Mouse (Mus musculus) neural tube, embryonic 10.5 days (tissue): Measurements from ENCODE around the gene I0C0044D17Rik.
"Not testable (repeated sequence)": the region's sequence is repeated elsewhere in the genome, so short reads cannot be mapped to it uniquely, and the experiment has no call there.

ENCODE experiments used
- DNase-seq: peaks from one replicate; pipeline ENCODE4 v3.0.0-alpha.2; 2017; ENCODE audit warnings: low spot score; ENCODE audit errors: extremely low spot score

The I0C0044D17Rik gene

DNA sequence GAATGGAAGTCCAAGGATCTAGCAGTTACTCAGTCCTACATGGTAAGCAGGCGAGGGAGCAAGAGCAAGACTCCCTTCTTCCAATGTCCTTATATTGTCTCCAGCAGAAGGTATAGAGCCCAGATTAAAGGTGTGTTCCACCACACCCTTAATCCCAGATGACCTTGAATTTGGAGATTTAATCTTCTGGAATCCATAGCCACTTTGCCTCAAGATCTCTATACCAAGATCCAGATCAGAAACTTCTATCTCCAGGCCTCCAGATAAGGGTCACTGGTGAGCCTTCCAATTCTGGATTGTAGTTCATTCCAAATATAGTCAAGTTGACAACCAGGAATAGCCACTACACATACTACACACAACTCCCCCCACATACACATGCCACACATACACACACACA lies at the start of gene I0C0044D17Rik:
I0C0044D17Rik (minus strand) TSS at position 101 of the 400 bp plus-strand sequence.
- not testable (repeated sequence) for DNase-seq

DNA sequence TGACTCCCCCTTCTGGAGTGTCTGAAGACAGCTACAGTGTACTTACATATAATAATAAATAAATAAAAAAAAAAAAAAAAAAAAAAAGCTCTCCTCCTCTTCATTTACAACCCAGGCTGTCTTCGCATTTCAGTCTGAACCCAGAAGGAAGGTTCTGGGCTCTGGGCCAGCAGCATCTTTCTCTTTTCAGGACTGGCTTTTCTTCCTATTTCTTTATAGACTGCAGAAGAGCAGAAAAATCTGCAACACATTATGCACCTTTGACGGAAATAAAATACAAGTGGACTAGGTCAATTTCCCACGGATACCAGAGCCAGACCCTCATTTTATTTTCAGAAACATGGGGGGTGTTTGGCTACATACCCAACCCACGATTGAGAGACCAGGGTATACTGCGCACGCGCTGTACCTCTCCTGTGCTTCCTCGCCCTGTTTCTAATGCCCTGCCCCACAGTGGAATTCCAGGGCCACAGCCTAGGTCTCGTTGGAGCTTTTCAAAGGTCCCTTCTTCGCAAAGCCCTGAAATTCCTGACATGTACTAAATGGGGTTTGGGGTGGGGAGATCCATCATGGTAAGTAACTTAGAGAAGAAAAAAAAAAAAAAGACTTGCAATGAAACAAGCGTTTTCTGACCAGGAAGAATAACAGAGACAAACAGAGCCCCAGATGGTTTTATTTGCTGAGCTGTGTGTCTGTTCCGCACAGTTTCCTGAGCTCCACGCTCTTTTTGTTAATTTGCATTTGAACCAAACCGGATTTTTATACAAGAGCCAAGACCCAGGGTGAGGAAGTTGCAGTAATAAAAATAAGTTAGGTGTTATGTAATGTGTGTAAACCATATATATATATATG lies 42.0 kb upstream of the I0C0044D17Rik start:
- no peak for DNase-seq

DNA sequence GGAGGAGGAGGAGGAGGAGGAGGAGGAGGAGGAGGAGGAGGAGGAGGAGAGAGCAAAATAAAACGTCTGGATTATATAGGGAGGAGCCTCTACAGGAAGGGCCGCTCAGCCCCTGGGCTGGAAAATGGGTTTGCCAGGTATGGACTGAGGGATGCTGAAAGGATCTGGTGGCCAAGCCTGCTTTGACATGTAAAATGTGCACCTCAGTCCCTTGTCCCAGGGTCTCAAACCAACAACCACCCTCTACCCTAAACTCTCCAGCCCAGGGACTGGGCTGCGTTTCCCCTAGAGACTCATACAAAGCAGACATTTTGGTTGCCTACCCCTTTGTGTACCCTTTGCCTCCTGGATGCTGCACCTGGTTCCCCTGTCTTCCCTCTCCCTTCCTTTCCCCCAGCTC lies 40.9 kb upstream of the I0C0044D17Rik start:
- no peak for DNase-seq

DNA sequence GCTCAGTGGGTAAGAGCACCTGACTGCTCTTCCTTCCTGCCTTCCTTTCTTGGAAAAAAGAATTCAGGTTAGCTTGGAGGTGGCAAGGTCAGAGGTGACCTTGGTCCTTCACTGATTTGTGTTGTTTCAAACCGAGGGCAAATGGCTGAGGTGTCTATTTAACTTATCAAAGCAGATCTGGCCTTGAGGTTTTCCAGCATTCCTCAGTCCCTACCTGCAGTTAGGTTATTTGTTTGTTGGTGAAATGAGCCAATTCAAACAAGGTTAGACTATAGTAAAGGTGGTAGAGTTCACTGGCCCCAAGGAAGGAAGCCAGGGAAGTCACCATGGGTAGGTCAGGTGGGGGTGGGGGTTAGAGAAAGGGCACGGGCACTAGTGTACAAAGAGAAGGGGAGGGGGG lies 40.5 kb upstream of the I0C0044D17Rik start:
- DNase-seq = no peak

DNA sequence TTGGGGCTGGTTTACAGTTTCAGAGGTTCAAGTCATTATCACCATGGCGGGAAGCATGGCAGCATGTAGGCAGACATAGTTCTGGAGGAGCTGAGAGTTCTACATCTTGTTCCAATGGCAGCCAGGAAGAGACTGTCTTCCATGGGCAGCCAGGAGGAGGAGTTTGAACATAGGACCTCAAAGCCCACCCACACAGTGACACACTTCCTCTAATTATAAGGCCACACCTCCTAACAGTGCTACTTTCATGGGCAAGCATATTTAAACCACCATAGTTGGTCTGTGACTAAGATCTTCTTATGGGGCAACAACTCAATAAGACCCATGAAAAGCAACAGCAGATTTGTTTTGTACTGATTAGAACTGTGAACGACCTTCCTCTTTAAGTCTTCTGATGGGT lies 39.8 kb upstream of the I0C0044D17Rik start:
- no peak for DNase-seq

DNA sequence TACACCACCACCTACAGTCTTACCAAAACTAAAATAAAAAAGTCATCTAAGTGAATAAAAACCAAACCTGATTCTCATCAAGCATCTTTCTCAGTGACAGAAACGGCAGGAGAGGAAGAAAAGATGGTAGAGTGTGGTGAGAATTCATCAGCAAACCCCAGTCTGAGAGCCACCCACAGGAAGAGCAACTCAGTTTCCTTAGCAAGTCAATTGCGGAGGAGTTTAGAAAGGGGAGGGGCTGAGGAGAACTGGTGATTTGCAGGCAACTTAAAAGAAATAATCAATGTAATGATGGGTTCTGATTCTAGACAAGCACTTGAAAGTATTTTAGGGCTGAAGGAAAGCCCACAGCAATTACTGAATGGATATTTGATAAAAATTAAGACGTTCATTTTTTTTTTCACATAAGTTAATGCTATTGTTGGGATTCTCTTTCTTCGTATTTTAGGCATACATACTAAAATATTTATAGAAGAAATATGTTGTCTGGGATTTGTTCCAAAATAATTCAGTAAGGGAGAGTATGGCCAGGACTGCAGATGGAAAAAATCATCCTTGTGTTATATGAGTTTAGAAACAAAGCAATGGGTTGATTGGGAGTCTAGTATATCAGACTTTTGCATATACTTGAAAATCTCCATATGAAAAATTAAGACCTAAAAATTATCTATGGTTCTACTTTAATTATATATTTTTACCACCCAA lies 34.7 kb upstream of the I0C0044D17Rik start:
- no peak for DNase-seq

DNA sequence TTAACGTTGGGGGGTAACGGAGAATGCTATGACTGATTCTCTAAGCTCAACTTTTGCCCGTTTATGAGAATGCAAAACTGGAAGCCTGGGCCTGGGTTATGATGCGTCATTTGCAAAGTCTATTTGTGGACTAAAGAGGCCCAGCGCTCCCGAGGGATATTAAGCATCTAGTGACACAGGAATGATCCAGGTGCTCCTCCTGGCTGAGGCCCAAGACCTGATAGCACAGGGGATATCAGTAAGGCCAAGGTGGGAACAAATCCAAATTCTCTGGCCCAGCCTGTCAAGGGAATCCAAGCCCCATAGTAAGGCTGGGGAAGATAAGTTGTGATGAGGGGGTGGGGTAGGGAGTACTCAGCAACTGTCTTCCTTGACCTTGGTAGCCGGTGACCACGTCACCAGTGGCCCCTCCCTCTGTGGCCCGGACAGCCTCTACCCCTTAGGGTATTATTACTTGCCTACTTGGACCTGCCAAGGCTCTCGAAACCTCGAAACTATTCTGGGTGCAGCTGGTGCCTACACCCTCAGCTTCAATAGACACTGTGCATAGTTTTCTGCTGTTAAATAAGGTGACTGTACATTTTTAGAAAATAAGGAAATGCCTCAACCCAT lies 33.5 kb upstream of the I0C0044D17Rik start:
- DNase-seq = no peak

DNA sequence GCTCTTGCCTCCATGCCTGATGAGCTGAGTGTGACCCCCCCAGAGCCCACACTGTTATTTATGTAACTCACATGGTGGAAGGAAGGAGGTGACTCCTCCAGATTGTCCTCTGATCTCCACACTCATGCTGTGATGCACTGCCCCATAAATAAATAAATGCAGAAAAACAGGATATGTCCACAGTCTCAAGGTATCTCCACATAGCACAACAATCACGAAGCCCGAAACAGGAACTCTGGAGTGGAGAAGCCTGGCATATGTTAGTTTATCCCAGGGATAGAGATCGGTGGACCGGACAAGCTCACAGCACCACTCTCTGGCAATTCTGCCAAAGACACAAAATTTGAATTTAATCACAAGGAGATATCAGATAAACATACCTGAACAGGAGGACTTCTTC lies 30.3 kb upstream of the I0C0044D17Rik start:
- no peak for DNase-seq

DNA sequence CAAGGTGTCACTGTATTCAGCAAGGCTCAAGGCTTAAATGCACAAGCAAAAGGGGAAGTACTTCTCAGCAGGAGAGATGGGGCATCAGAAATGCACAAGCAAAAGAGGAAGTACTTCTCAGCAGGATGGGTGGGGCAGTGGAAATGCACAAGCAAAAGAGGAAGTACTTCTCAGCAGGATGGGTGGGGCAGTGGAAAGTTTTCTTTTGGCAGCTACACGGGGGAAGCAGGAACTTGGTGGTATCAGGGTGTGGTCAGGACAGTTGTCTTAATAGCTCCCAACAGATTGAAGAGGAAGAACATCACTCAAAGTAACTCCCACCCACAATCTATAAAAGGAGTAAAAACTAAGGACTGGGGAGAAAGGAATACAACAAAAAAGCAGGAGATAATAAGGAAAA lies 26.8 kb upstream of the I0C0044D17Rik start:
- not testable (repeated sequence) for DNase-seq

DNA sequence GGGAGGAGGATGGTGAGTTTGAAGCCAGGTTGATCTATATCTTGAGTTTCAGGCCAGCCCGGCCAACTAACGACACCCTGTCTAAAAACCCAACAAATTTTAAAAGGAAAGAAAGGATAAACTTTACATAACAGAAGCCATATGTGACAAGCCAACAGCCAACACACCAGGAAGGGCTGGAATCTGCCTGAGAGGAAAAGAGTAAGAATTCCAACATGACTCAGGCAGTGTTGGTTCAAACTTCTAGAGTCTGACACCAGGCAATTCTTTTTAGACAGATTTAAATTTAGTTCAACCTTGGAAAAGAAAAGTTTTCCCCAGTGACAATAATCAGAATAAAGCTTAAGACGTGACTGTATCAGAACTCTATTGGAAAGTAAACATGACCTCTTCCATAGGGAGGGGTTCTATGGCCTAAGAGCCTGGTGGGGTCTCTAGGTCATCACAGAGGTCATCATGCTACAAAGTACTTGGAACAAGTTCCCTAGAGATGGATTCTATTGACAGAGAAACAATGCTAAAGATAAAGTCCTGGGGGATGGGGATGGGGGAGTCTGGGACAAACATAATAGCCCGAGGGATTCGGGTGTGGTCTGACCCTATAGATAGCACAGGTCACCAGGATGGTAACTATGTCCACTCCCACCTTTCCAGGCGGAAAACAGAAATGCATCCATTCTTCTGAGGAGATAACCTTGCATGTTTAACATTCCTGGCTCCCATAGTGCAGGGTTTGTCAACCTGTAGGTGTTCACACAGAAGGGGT lies 23.7 kb upstream of the I0C0044D17Rik start:
- DNase-seq = no peak

DNA sequence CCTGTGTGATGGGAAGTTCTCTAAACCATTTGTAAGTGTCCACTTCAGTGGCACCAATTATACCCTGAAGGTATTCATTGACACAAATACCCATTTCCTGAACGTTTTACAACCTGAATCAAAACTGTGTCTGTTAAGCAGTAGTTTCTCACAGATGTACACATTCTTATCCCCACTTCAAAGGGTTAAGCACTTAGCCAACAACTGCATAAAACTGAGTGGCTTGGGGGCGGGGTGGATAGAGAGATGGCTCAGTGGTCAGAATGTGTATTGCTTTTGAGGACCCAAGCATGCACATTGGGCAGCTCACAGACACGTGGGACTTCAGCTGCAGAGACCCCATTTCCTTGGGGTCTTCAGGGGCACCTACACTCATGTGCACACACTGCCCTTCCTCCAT lies 22.8 kb upstream of the I0C0044D17Rik start:
- no peak for DNase-seq

DNA sequence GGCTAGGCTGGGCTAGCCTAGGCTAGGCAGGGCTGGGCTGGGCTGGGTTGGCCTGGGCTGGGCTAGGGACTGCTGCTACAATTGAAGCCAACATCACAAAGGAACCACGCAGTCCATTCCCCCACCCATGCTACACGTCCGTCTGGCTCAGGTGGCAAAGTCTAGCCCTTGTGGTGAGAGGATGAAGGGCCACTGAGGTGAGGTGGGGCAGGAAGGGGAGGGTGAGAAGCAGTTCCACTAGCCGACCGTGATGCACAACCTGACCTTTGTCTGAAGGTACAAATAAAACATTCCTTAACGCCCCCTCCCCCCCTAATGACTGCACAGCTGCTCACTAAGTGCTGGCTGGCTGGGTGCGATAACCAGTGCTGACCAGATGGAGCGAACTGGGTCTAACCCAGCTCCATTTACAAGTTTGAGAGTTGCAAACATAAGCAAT lies 22.1 kb upstream of the I0C0044D17Rik start:
- no peak for DNase-seq

DNA sequence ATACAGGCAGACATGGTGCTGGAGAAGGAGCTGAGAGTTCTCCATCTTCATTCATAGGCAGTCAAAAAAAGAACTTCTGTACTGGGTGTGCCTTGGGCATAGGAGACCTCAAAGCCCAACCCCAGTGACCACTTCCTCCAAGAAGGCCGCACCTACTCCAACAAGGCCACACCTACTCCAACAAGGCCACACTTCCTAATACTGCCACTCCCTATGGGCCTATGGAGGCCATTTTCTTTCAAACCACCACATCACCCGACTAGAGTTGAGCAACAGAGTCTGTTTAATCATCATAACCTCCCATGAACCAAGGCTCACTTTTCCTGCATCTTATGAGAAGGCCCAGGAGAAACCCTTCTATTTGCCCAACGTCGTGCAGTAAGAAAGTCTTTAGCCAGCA lies 21.6 kb upstream of the I0C0044D17Rik start:
- DNase-seq = no peak

DNA sequence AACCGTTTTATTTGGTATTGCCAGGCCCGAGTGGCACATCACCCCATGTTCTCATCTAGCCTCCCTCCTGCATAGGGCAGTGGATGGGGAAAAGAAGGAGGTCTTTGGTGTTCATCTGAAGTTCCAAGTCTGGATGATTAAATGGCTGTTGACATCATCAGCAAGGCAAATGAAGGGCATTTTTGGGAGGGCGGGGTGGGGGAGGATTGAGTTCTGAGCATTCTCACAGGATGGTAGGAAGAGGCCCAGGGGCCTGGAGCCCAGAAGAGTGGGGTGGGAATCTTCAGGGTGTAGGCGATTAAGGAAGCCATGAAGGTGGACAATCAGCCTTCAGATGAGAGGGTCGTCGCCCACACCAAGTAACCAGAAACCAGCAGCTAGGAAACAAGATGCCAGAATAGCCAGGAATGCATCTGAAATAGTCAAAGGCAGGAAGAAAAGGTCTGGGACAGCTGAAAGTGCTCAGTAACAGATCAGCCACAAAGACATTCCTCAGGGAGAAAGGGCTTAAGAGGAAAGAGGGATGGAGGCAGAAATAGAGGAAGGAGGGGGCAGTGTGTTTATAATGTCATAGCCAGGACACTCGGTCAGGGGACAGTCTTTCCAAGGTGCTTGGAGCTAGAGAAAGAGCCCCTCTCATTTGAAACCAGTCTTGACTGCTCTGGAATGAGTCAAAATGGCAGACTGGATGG lies 20.4 kb upstream of the I0C0044D17Rik start:
- DNase-seq = no peak

DNA sequence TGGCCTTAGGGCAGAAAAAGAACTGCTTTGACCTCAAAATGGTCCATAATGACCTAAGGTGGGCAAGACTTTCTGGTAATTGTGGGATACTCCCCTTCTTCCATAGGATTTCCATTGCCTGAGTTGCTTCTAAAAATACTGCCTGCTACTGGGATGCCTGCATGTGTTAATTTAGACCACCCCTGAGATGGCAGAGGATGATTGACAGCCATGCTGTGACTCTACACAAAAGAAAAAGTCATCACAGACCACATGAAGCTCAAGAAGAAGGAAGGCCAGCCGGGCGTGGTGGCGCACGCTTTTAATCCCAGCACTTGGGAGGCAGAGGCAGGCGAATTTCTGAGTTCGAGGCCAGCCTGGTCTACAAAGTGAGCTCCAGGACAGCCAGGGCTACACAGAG lies 17.6 kb upstream of the I0C0044D17Rik start:
- not testable (repeated sequence) for DNase-seq

DNA sequence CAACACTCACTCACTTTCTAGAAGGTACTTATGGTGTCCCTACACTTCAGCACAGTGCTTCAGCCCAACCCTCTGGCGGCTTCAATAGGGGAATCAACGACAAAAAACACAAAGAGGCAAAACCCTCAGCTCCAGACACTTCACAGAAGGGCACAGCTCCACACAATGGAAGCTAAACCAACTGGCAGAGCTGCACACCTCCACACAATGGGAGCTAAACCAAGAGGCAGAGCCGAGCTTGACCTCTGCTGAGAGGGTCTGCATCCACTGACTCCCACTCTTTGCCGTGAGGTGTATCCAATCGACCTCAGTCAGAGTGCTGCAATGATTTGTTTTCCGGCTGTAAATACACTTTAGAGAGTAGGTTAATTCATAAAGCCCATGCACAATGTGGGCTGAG lies 16.9 kb upstream of the I0C0044D17Rik start:
- no peak for DNase-seq

DNA sequence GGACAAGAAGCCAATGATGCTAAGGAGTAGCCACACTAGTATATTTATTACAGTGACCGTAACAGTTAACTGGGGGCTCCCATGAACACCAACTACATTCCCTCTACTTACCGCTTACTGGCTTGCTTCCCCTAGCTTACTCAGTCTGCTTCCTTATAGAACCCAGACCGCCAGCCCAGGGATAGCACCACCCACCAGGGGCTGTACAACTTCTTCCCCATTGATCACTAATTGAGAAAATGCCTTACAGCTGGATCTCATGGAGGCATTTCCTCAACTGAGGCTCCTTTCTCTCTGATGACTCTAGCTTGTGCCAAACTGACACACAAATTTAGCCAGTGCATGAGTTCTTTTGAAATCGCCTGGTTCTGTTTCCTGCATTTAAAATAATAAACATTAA lies 15.3 kb upstream of the I0C0044D17Rik start:
- no peak for DNase-seq

DNA sequence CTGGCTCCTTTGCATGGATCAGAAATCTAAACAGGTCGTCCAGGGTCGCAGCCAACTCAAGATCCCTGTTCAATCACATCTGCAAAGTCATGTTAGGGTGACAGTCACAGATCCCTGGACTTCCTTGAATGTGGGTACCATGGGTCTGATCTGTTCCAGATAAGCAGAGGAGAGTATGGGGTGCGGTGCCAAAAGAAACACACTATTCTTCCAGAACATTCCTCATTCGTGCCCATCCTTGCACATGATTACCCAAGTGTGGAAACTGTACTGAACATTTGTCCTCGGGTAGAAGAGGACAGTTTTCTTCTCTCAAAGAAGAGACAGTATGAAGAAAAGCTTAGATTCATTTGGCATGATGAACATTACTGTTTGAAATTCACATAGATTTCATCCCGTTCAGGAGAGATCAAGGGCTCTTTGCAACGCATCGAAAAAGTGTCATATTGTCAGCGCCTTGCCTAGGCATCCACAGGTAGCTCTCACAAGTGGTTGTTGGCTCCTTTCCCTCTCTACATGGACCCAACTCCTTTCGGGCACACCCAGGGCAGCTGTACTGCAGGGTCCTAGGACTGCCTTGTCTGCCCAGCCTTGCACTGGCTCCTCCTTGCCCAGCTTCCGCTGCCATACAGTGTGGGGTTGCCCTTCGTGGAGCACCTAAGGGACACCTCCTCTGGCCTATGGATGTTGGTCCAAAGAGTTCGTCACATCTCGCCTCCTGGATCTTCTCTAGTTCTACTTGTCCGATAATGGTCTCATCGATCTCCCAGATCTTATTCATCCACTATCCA lies 14.3 kb upstream of the I0C0044D17Rik start:
- no peak for DNase-seq

DNA sequence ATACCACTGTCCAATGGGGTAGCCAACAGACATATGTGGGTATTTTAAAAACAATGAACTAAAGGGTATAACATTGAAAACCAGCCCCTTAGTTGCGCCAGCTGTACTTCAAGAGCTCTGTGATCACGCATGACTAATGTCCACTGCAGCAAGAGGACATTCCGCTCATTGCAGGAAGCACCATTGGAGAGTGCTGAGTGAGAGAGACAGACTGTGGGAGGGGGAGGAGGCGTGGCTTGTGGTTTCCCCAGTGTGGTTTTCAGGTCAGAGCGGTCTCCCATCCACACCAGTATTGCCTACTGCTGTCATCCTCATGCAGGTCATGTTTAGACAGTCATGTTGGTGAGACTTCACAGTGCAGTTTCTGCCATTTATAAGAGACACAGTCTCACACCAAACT lies 12.9 kb upstream of the I0C0044D17Rik start:
- no peak for DNase-seq

DNA sequence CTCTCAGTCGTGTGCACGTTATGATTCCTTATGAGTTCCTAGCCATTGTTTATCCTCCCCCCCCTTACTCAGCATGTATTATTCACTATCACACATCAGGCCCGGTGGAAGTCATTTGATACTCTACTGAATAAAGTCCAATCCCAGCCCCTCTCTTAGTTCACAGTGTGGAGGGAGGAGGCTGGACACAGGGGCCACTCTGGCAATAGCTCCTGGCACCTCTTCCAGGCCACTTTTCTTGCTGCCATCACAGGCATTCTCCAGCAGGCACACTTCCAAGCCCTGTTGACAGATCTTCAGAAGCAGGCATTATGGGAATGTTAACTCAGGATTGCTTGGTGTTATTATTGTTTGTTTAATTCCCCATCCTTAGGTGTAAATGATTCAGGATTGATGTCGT lies 11.1 kb upstream of the I0C0044D17Rik start:
- no peak for DNase-seq
